Mouse (Mus musculus): ENCODE results near the gene Trmt61a. TPM values are rescaled to one million over a fixed set of nuclear protein-coding genes. Genes with fewer than 3 reads are reported as not detected.
A peak's percentile ranks its signal among the peaks of the same experiment; 100 is the strongest.
"Not testable (repeated sequence)": the region's sequence is repeated elsewhere in the genome, so short reads cannot be mapped to it uniquely, and the experiment has no call there.

The Trmt61a gene
- polyA plus RNA-seq, 1 experiment from 2014 or later: 14.6 TPM

DNA sequence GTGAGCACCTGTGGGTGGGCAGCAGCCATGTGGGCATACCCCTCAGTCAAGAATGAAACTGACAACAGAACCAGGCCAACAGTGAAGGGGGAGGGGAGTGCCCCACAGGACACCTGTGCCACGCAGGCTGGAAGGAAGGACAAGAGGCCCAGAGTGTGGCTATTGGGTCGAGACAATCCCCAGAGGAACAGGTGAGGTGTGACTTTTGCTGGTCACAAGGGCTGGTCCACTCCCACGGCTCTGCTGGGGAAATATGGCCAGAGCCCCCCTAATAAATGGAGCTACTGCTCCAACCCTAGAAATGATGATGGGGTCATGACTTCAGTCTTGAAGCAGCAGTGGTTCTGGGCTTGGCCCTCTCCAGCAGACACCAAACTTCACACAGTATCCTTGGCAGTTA lies 25.4 kb downstream of the Trmt61a start:
- WGBS: 68% methylated on average over 3 of the region's 3 CpGs
- H3K4me1 ChIP-seq: peaks cover 14% of the 10 kb centered on the region
- no peak overlapping the region for H3K27ac ChIP-seq
- no peak overlapping the region for H3K9ac ChIP-seq
- 0 out of 2 replicates have a peak, but pooled peaks cover 4% of the 10 kb centered on the region for H3K36me3 ChIP-seq
- no peak overlapping the region for H3K4me3 ChIP-seq (replicated peaks)
- no peaks in the 10 kb centered on the region for H3K27me3 ChIP-seq (replicated peaks)
- ATAC-seq (ENCODE audit: insufficient read depth, low FRiP score, low read depth): no peak
- H3K9me3 ChIP-seq: no peaks in the 10 kb centered on the region
- no peak overlapping the region for H3K4me2 ChIP-seq

DNA sequence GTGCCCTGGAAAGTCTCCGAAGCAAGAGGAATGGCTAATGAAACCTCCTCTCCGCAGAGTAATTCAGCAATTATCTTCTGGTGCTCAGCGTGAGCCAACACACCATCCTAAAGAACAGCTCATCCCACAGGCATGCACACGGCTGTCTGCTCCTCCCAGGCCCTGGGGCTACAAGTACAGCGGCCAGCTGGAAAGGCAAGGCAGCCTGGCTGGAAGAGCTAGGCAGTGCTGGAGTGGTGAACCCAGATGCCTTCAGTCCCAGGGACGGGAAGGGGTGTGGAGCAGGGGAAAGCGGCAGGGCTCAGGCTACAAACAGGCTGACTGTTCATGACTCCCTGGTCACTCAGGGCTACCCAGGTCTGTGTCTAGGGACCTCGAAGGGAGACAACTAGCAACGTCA lies 26.7 kb downstream of the Trmt61a start:
- H3K4me2 ChIP-seq: no peak overlapping the region
- no peaks in the 10 kb centered on the region for H3K9me3 ChIP-seq
- H3K4me3 ChIP-seq (replicated peaks): no peak overlapping the region
- no peak overlapping the region for H3K9ac ChIP-seq
- H3K27me3 ChIP-seq (replicated peaks): no peaks in the 10 kb centered on the region
- WGBS: 45% methylated on average over 9 of the region's 9 CpGs
- peaks cover 15% of the 10 kb centered on the region; the same call in 1 of the 2 replicates for H3K36me3 ChIP-seq
- peak; percentile 69; the same call in 1 of the 2 replicates for ATAC-seq (ENCODE audit: insufficient read depth, low FRiP score, low read depth)
- H3K27ac ChIP-seq: peak overlapping the region; percentile 57; the same call in 1 of the 2 replicates
- peaks cover 14% of the 10 kb centered on the region for H3K4me1 ChIP-seq

DNA sequence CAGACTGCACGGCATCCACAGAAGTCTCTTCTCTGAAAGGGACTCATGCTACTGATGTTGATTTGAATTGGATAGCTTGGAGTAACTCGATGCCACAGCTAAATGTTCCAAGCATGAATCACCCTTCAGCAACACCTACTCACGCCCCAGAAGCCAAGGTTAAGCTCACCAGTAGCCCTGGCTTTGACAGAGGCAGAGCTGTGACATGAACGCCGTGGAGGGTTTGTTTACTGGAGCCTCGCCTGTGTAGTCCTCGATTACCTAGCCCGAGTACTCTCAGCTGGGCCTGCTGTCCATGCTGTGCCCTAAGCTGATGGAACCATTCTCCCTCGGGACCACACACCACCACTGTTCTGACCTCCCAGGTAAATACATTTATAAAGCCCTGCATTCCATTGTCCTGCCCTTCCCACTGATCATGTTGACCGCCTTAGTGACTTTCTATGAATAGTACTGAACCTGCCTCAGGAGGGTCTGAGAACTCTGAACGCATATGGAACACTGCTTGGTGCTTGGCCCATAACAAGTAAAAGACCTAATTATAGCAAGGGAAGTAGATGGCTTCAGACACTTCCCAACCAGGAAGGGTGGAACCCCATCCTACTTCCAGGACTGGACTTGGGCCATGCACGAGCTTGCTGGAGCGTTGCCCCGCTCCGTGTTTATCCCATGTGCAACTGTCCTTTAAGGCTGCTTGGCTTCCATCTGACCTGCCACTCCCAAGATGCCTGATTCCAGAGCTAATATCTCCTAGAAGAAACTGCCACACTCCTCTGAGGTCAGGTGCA lies 27.5 kb downstream of the Trmt61a start:
- Histone ChIP-seq H3K4me1 (peaks cover 14% of the 10 kb centered on the region), H3K9ac (no peak overlapping the region), H3K4me2 (no peak overlapping the region), H3K9me3 (no peaks in the 10 kb centered on the region), H3K36me3 (peaks cover 21% of the 10 kb centered on the region), H3K27me3 (replicated peaks) (no peaks in the 10 kb centered on the region), H3K4me3 (replicated peaks) (no peak overlapping the region), H3K27ac (peak overlapping the region; percentile 57; the same call in 1 of the 2 replicates)
- WGBS: 40% methylated on average over 15 of the region's 15 CpGs
- no peak; the same call in 1 of the 2 replicates for ATAC-seq (ENCODE audit: insufficient read depth, low FRiP score, low read depth)

DNA sequence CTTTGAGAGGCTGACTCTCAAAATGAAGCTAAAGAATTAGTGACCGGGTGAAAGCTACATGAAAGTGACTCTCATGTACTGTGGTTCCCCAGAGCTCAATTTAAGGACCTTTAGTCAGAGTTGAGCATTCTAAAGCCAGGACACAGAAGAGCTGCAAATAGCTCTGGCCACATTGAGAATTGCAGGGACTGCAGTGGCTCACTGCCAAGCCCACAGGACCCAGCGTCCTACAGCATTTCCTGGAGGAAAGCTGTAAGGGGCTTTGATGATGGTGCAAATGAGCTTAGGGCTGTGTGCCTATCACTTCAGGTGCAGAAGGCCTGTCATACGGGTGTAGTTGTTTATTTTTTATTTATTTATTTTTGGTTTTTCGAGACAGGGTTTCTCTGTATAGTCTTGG lies 30.3 kb downstream of the Trmt61a start:
- H3K27me3 ChIP-seq (replicated peaks): no peaks in the 10 kb centered on the region
- H3K4me2 ChIP-seq: no peak overlapping the region
- H3K4me1 ChIP-seq: peaks cover 21% of the 10 kb centered on the region
- ATAC-seq (ENCODE audit: insufficient read depth, low FRiP score, low read depth): no peak
- H3K27ac ChIP-seq: no peak overlapping the region
- H3K4me3 ChIP-seq (replicated peaks): no peak overlapping the region
- WGBS: 72% methylated on average over 4 of the region's 4 CpGs
- H3K9me3 ChIP-seq: no peaks in the 10 kb centered on the region
- H3K9ac ChIP-seq: no peak overlapping the region
- peaks cover 28% of the 10 kb centered on the region for H3K36me3 ChIP-seq

DNA sequence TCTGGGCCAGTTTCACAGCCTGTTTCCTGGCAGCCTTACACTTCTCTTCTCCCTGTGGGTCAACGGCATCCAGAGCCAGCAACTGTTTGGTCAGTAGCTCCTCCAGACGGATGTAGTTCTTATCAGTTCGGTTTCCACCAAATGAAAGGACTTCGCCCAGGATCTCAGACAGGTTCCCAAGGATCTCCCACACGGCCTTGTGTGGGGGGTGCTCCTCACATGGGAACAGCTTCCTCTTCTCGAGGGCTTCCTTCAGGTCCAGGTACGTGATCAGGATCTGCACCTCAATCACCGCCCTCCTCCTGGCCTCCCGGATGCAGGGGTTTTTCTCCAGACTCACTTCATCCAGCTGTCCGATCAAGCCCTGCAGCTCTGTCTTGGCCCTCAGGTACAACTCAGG lies 32.2 kb downstream of the Trmt61a start:
- peaks cover 28% of the 10 kb centered on the region for H3K36me3 ChIP-seq
- H3K27me3 ChIP-seq (replicated peaks): no peaks in the 10 kb centered on the region
- no peak overlapping the region for H3K4me3 ChIP-seq (replicated peaks)
- H3K9me3 ChIP-seq: no peaks in the 10 kb centered on the region
- ATAC-seq (ENCODE audit: insufficient read depth, low FRiP score, low read depth): no peak
- H3K4me1 ChIP-seq: peaks cover 26% of the 10 kb centered on the region
- 90% methylated on average over 10 of the region's 10 CpGs for WGBS
- no peak overlapping the region for H3K4me2 ChIP-seq
- H3K27ac ChIP-seq: no peak overlapping the region
- no peak overlapping the region for H3K9ac ChIP-seq

DNA sequence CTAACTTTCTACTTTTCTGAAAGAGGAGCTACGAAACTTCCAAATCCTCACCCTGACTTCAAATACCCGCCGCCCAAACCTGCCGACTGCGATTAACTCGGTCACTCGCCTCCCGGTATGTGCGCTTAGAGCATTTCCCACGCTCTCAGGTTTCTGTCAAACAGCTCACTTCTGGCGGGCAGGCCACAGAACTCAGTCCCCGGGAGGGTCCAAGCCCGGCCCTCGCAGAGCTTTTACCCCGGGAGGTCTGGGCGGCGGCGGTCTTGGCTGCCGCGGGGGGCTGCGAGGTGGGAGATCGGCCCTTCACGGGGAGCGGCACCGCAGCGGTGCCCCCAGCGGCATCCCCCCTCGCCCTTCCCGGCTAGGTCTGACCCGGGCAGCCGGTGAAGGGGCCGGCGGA lies 34.6 kb downstream of the Trmt61a start:
- no peaks in the 10 kb centered on the region for H3K27me3 ChIP-seq (replicated peaks)
- peak overlapping the region; percentile 77 for H3K4me3 ChIP-seq (replicated peaks)
- no peaks in the 10 kb centered on the region for H3K9me3 ChIP-seq
- peak overlapping the region; percentile 72 for H3K4me2 ChIP-seq
- WGBS: under 1% methylated on average over 33 of the region's 33 CpGs
- H3K9ac ChIP-seq: peak overlapping the region; percentile 84
- peaks cover 20% of the 10 kb centered on the region for H3K4me1 ChIP-seq
- H3K36me3 ChIP-seq: peaks cover 32% of the 10 kb centered on the region
- H3K27ac ChIP-seq: peak overlapping the region; percentile 62
- ATAC-seq (ENCODE audit: insufficient read depth, low FRiP score, low read depth): peak; percentile 47; the same call in 1 of the 2 replicates

DNA sequence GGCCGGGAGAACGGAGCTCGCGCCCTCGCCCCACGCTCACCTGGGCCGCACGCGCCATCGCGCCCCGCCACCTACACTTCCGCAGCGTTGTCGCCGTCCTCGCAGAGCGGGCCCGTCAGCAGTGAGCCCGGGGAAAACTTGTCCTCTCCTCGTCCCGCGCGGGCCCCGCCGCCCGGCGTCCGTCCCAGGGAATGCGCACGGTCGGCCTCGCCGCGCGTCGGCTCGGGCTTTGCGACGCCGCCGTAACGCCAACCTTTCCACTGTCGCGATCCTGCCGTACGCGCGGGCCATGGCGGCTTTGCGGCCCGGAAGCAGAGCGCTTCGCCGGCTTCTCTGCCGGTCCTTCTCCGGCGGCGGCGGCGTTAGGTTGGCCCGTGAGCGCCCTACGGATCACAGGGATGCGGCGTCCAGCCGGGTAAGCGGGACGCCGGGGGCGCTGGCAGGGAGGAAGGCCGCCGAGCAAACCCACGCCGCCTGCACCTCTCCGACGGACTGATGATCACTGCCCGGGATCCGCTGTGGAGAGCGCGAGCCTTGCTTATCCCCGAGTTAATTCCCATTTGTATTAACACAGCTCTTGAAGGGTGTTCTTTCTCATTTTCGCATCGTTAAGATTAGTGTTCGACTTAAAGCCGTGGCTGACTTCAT lies 35.2 kb downstream of the Trmt61a start, which contains the start of the genes Bag5 and Apopt1:
TSS of gene Bag5 (minus strand) at position 254 of the 648 bp plus-strand sequence.
TSS of gene Apopt1 (plus strand) at position 258 of the 648 bp plus-strand sequence.
- H3K36me3 ChIP-seq: peaks cover 28% of the 10 kb centered on the region
- peak within 1 kb of the TSS; percentile 77 for H3K4me3 ChIP-seq (replicated peaks)
- peaks cover 20% of the 10 kb centered on the region for H3K4me1 ChIP-seq
- peak within 1 kb of the TSS; percentile 62 for H3K27ac ChIP-seq
- no peaks in the 10 kb centered on the region for H3K9me3 ChIP-seq
- 0% methylated on average over 81 of the region's 86 CpGs for WGBS
- H3K27me3 ChIP-seq (replicated peaks): no peaks in the 10 kb centered on the region
- H3K9ac ChIP-seq: peak within 1 kb of the TSS; percentile 84
- peak; percentile 94 for ATAC-seq (ENCODE audit: insufficient read depth, low FRiP score, low read depth)
- H3K4me2 ChIP-seq: peak within 1 kb of the TSS; percentile 72

DNA sequence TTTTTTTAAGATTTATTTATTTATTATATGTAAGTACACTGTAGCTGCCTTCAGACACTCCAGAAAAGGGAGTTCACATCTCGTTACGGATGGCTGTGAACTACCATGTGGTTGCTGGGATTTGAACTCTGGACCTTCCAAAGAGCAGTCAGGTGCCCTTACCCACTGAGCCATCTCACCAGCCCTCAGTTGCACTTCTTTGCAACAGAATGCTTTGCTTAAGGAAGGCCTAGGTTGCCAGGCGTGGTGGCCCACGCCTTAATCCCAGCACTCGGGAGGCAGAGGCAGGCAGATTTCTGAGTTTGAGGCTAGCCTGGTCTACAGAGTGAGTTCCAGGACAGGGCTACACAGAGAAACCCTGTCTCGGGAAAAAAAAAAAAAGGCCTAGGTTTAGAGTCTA lies 36.0 kb downstream of the Trmt61a start:
- H3K9ac ChIP-seq; ATAC-seq (ENCODE audit: insufficient read depth, low FRiP score, low read depth); H3K27me3 ChIP-seq (replicated peaks); H3K27ac ChIP-seq; H3K9me3 ChIP-seq: not testable (repeated sequence)
- H3K36me3 ChIP-seq: peaks cover 25% of the 10 kb centered on the region
- WGBS: 70% methylated on average over 6 of the region's 6 CpGs
- peaks cover 20% of the 10 kb centered on the region for H3K4me1 ChIP-seq
- H3K4me2 ChIP-seq: peak overlapping the region; percentile 72
- peak overlapping the region; percentile 77 for H3K4me3 ChIP-seq (replicated peaks)

DNA sequence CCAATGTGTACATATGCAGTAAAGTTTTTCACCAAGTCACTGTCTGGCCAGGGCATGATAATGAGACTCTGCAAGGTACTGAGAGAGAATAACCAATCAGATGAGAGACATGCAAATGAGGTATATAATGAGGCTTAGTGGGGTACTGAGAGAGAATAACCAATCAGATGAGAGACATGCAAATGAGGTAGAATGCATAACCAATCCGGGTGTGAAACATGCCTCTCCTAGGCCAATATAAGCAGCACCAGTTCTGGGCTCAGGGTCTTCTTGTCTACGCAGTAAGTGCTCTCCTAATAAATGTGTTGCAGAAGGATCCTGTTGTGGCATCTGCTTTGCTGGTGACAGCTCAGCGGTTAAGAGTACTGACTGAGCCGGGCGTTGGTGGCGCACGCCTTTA lies 38.6 kb downstream of the Trmt61a start:
- Histone ChIP-seq H3K36me3 (0 out of 2 replicates have a peak, but pooled peaks cover 4% of the 10 kb centered on the region), H3K4me2 (no peak overlapping the region), H3K4me3 (replicated peaks) (no peak overlapping the region), H3K27me3 (replicated peaks) (no peaks in the 10 kb centered on the region), H3K4me1 (peaks cover 18% of the 10 kb centered on the region), H3K9ac (no peak overlapping the region), H3K9me3 (no peaks in the 10 kb centered on the region), H3K27ac (no peak overlapping the region)
- 96% methylated on average over 7 of the region's 7 CpGs for WGBS
- no peak for ATAC-seq (ENCODE audit: insufficient read depth, low FRiP score, low read depth)

DNA sequence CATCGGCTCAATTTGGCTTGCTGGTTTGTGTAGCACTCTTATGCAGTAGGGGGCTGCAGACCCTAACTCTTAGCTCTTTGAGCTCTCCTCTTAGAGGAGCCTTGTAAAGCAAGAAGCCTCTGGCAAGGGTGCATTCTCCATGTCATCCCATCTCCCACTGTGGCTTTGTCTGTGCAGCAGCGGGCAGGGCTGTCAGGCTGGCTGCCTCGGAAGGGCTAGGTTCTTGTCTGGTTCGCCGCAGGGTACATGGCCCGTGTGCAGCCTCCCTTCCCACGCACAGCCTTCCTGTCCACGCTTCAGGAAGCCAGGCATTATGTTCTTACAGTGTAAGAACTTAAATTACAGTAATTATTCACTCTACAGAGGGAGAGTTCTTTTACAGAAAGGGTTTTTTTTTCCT lies 40.8 kb downstream of the Trmt61a start:
- Histone ChIP-seq H3K36me3 (0 out of 2 replicates have a peak, but pooled peaks cover 4% of the 10 kb centered on the region), H3K9ac (no peak overlapping the region), H3K4me2 (no peak overlapping the region), H3K4me1 (peaks cover 13% of the 10 kb centered on the region), H3K27me3 (replicated peaks) (no peaks in the 10 kb centered on the region), H3K27ac (no peak overlapping the region), H3K9me3 (no peaks in the 10 kb centered on the region), H3K4me3 (replicated peaks) (no peak overlapping the region)
- no peak for ATAC-seq (ENCODE audit: insufficient read depth, low FRiP score, low read depth)
- 63% methylated on average over 8 of the region's 8 CpGs for WGBS

DNA sequence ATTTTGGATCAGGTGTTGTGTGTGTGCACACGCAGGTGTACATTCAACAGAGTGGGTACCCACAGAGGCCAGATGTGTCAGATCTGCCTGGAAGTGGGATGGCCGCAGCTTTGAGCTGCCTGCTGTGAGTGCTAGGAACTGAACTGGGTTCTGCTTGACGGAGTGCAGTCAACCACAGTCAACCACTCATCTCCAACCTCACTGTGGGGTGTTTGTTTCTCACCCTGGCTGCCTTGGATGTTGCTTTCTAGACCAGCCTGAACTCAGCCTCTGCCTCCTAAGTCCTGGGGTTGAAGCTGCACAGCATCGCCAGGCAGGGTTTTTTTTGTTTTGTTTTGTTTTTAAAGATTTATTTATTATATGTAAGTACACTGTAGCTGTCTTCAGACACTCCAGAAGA lies 42.3 kb downstream of the Trmt61a start:
- Histone ChIP-seq H3K4me1 (no peaks in the 10 kb centered on the region), H3K9ac (no peak overlapping the region), H3K9me3 (no peaks in the 10 kb centered on the region), H3K27me3 (replicated peaks) (no peaks in the 10 kb centered on the region), H3K27ac (no peak overlapping the region), H3K4me2 (no peak overlapping the region), H3K4me3 (replicated peaks) (no peak overlapping the region), H3K36me3 (0 out of 2 replicates have a peak, but pooled peaks cover 4% of the 10 kb centered on the region)
- 85% methylated on average over 4 of the region's 4 CpGs for WGBS
- ATAC-seq (ENCODE audit: insufficient read depth, low FRiP score, low read depth): no peak

DNA sequence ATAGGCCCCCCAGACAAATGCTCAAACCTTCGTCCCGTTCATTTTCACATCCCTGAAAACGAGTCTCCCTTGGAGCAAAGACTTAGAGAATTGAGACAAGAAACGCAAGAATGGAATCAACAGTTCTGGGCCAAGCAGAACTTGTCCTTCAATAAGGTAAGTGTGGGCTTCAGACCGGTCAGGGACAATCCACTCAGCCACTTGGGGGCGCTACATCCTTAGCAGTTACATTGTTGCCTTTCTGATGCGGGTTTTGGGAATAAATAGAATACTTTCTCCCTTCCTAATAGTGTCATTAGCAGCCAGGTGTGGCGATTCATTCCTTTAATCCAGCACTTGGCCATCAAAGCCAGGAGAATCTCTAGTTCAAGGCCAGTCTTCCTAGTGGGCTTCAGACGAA lies 44.7 kb downstream of the Trmt61a start:
- Histone ChIP-seq H3K4me1 (no peaks in the 10 kb centered on the region), H3K36me3 (no peaks in the 10 kb centered on the region), H3K27me3 (replicated peaks) (no peaks in the 10 kb centered on the region), H3K9me3 (no peaks in the 10 kb centered on the region), H3K4me3 (replicated peaks) (no peak overlapping the region), H3K27ac (no peak overlapping the region), H3K4me2 (no peak overlapping the region), H3K9ac (no peak overlapping the region)
- ATAC-seq (ENCODE audit: insufficient read depth, low FRiP score, low read depth): no peak
- 74% methylated on average over 9 of the region's 9 CpGs for WGBS
